Mouse (Mus musculus): ENCODE data around the gene Ptpra. TPM values are rescaled to one million over a fixed set of nuclear protein-coding genes. Genes with fewer than 3 reads are reported as not detected.

Ptpra gene
- polyA plus RNA-seq, 1 experiment: 31.9 TPM

GRCm38 (mm10) chr2:130469935-130470334 is 19.9 kb downstream of the Ptpra start:
- Histone ChIP-seq H3K27ac (ENCODE audit: insufficient read depth, low read length) (no peak overlapping the region), H3K4me3 (ENCODE audit: extremely low read depth, insufficient read depth, insufficient read length) (no peak overlapping the region), H3K27me3 (ENCODE audit: control insufficient read depth, insufficient read depth, low read length) (no peaks in the 10 kb centered on the region), H3K36me3 (ENCODE audit: control insufficient read depth, insufficient read depth, low read length) (no peaks in the 10 kb centered on the region), H3K4me1 (ENCODE audit: control insufficient read depth, insufficient read depth, insufficient read length) (peaks cover 4% of the 10 kb centered on the region)
- no peak for DNase-seq (ENCODE audit: low read depth in 1 of 2, low spot score in 2 of 2)
- TF ChIP-seq POLR2A (IDR thresholded peaks at IDR 0.05; ENCODE audit: low read depth, low read length) (no peak), CTCF (IDR thresholded peaks at IDR 0.05; ENCODE audit: extremely low read depth, insufficient read depth, insufficient read length, insufficient replicate concordance) (no peak)
- WGBS: 77% methylated on average over 2 of the region's 2 CpGs

GRCm38 (mm10) chr2:130472908-130473510 is 22.9 kb downstream of the Ptpra start:
- no peaks in the 10 kb centered on the region for H3K36me3 ChIP-seq (ENCODE audit: control insufficient read depth, insufficient read depth, low read length)
- no peak for DNase-seq (ENCODE audit: low read depth in 1 of 2, low spot score in 2 of 2)
- no peak overlapping the region for H3K4me3 ChIP-seq (ENCODE audit: extremely low read depth, insufficient read depth, insufficient read length)
- no peaks in the 10 kb centered on the region for H3K27me3 ChIP-seq (ENCODE audit: control insufficient read depth, insufficient read depth, low read length)
- WGBS: 8% methylated on average over 8 of the region's 8 CpGs
- TF ChIP-seq POLR2A (IDR thresholded peaks at IDR 0.05; ENCODE audit: low read depth, low read length) (no peak), CTCF (IDR thresholded peaks at IDR 0.05; ENCODE audit: extremely low read depth, insufficient read depth, insufficient read length, insufficient replicate concordance) (no peak)
- H3K4me1 ChIP-seq (ENCODE audit: control insufficient read depth, insufficient read depth, insufficient read length): peaks cover 8% of the 10 kb centered on the region
- H3K27ac ChIP-seq (ENCODE audit: insufficient read depth, low read length): no peak overlapping the region

- peaks cover 8% of the 10 kb centered on the region for H3K4me1 ChIP-seq (ENCODE audit: control insufficient read depth, insufficient read depth, insufficient read length)
- H3K4me3 ChIP-seq (ENCODE audit: extremely low read depth, insufficient read depth, insufficient read length): no peak overlapping the region
- H3K27me3 ChIP-seq (ENCODE audit: control insufficient read depth, insufficient read depth, low read length): no peaks in the 10 kb centered on the region
- no peak for DNase-seq (ENCODE audit: low read depth in 1 of 2, low spot score in 2 of 2)
- no peak for TF ChIP-seq POLR2A (IDR thresholded peaks at IDR 0.05; ENCODE audit: low read depth, low read length)
- TF ChIP-seq CTCF (IDR thresholded peaks at IDR 0.05; ENCODE audit: extremely low read depth, insufficient read depth, insufficient read length, insufficient replicate concordance): no peak
- 93% methylated on average over 11 of the region's 11 CpGs for WGBS
- H3K36me3 ChIP-seq (ENCODE audit: control insufficient read depth, insufficient read depth, low read length): no peaks in the 10 kb centered on the region
- H3K27ac ChIP-seq (ENCODE audit: insufficient read depth, low read length): no peak overlapping the region
These were observed 25.7 kb downstream of the Ptpra start for GRCm38 (mm10) chr2:130475764-130476163.

- no peak overlapping the region for H3K27ac ChIP-seq (ENCODE audit: insufficient read depth, low read length)
These were observed 26.7 kb downstream of the Ptpra start for GRCm38 (mm10) chr2:130476666-130477297.

GRCm38 (mm10) chr2:130482177-130482576 is 32.1 kb downstream of the Ptpra start:
- DNase-seq (ENCODE audit: low read depth in 1 of 2, low spot score in 2 of 2): no peak
- Histone ChIP-seq H3K27me3 (ENCODE audit: control insufficient read depth, insufficient read depth, low read length) (no peaks in the 10 kb centered on the region), H3K36me3 (ENCODE audit: control insufficient read depth, insufficient read depth, low read length) (no peaks in the 10 kb centered on the region), H3K4me3 (ENCODE audit: extremely low read depth, insufficient read depth, insufficient read length) (no peak overlapping the region), H3K27ac (ENCODE audit: insufficient read depth, low read length) (no peak overlapping the region), H3K4me1 (ENCODE audit: control insufficient read depth, insufficient read depth, insufficient read length) (no peaks in the 10 kb centered on the region)
- TF ChIP-seq CTCF (IDR thresholded peaks at IDR 0.05; ENCODE audit: extremely low read depth, insufficient read depth, insufficient read length, insufficient replicate concordance) (no peak), POLR2A (IDR thresholded peaks at IDR 0.05; ENCODE audit: low read depth, low read length) (no peak)
- WGBS: 93% methylated on average over 4 of the region's 4 CpGs

More at GRCm38 (mm10) chr2:130476666-130477297, 26.7 kb downstream of the Ptpra start:
- no peak for DNase-seq (ENCODE audit: low read depth in 1 of 2, low spot score in 2 of 2)
- H3K4me3 ChIP-seq (ENCODE audit: extremely low read depth, insufficient read depth, insufficient read length): no peak overlapping the region
- 92% methylated on average over 6 of the region's 6 CpGs for WGBS
- H3K4me1 ChIP-seq (ENCODE audit: control insufficient read depth, insufficient read depth, insufficient read length): peaks cover 8% of the 10 kb centered on the region
- no peak for TF ChIP-seq POLR2A (IDR thresholded peaks at IDR 0.05; ENCODE audit: low read depth, low read length)
- TF ChIP-seq CTCF (IDR thresholded peaks at IDR 0.05; ENCODE audit: extremely low read depth, insufficient read depth, insufficient read length, insufficient replicate concordance): no peak
- H3K27me3 ChIP-seq (ENCODE audit: control insufficient read depth, insufficient read depth, low read length): no peaks in the 10 kb centered on the region
- no peaks in the 10 kb centered on the region for H3K36me3 ChIP-seq (ENCODE audit: control insufficient read depth, insufficient read depth, low read length)

- no peak for TF ChIP-seq POLR2A (IDR thresholded peaks at IDR 0.05; ENCODE audit: low read depth, low read length)
- TF ChIP-seq CTCF (IDR thresholded peaks at IDR 0.05; ENCODE audit: extremely low read depth, insufficient read depth, insufficient read length, insufficient replicate concordance): no peak
- Histone ChIP-seq H3K27me3 (ENCODE audit: control insufficient read depth, insufficient read depth, low read length) (no peaks in the 10 kb centered on the region), H3K27ac (ENCODE audit: insufficient read depth, low read length) (no peak overlapping the region), H3K4me3 (ENCODE audit: extremely low read depth, insufficient read depth, insufficient read length) (no peak overlapping the region), H3K4me1 (ENCODE audit: control insufficient read depth, insufficient read depth, insufficient read length) (no peaks in the 10 kb centered on the region), H3K36me3 (ENCODE audit: control insufficient read depth, insufficient read depth, low read length) (no peaks in the 10 kb centered on the region)
- DNase-seq (ENCODE audit: low read depth in 1 of 2, low spot score in 2 of 2): no peak
- WGBS: 95% methylated on average over 3 of the region's 3 CpGs
These were observed 32.6 kb downstream of the Ptpra start for GRCm38 (mm10) chr2:130482700-130483099.

GRCm38 (mm10) chr2:130484206-130484605 is 34.1 kb downstream of the Ptpra start:
- DNase-seq (ENCODE audit: low read depth in 1 of 2, low spot score in 2 of 2): no peak
- no peaks in the 10 kb centered on the region for H3K36me3 ChIP-seq (ENCODE audit: control insufficient read depth, insufficient read depth, low read length)
- H3K27ac ChIP-seq (ENCODE audit: insufficient read depth, low read length): no peak overlapping the region
- 86% methylated on average over 1 of the region's 1 CpGs for WGBS
- TF ChIP-seq POLR2A (IDR thresholded peaks at IDR 0.05; ENCODE audit: low read depth, low read length): no peak
- no peak for TF ChIP-seq CTCF (IDR thresholded peaks at IDR 0.05; ENCODE audit: extremely low read depth, insufficient read depth, insufficient read length, insufficient replicate concordance)
- no peaks in the 10 kb centered on the region for H3K27me3 ChIP-seq (ENCODE audit: control insufficient read depth, insufficient read depth, low read length)
- H3K4me1 ChIP-seq (ENCODE audit: control insufficient read depth, insufficient read depth, insufficient read length): no peaks in the 10 kb centered on the region
- no peak overlapping the region for H3K4me3 ChIP-seq (ENCODE audit: extremely low read depth, insufficient read depth, insufficient read length)

Data from spleen, adult 2 months (tissue).